Mouse (Mus musculus) MEL (cell line): ENCODE measurements around the gene Hs3st1. TPM values are rescaled to one million over a fixed set of nuclear protein-coding genes. Genes with fewer than 3 reads are reported as not detected.

Experiments
- DNase-seq: peaks from one replicate; pipeline ENCODE4 v3.0.0; 2011; ENCODE audit warnings: low read depth, low spot score
- H3K27ac ChIP-seq: 2 replicates; pipeline ENCODE4 v1.5.1; 2012; ENCODE audit warnings: low read depth, mild to moderate bottlenecking, control low read depth, low read length, moderate library complexity; ENCODE audit not compliant: control insufficient read depth
- H3K27me3 ChIP-seq, 2 experiments: fragments of 150-350 bp in 1 of 2; sonication (generic) in 1 of 2; 2 replicates each; pipeline ENCODE4 v1.6.1; 2012; ENCODE audit warnings: low read length in 2 of 2, mild to moderate bottlenecking in 2 of 2, improper control_type of control experiment in 1 of 2, moderate library complexity in 1 of 2; ENCODE audit not compliant: insufficient read depth in 2 of 2, control insufficient read depth in 1 of 2
- H3K36me3 ChIP-seq, 2 experiments: 2 replicates each; pipeline ENCODE4 v1.6.1; 2012 to 2014; ENCODE audit warnings: low read length in 2 of 2, improper control_type of control experiment in 1 of 2, inconsistent platforms in 1 of 2, mild to moderate bottlenecking in 1 of 2; ENCODE audit not compliant: insufficient read depth in 2 of 2, control insufficient read depth in 1 of 2
- H3K4me1 ChIP-seq, 2 experiments: fragments of 150-350 bp in 1 of 2; sonication (generic) in 1 of 2; 2 replicates each; pipeline ENCODE4 v1.6.1; 2012; ENCODE audit warnings: low read length in 2 of 2, improper control_type of control experiment in 1 of 2, mild to moderate bottlenecking in 1 of 2; ENCODE audit not compliant: insufficient read depth in 2 of 2, control insufficient read depth in 1 of 2
- H3K4me3 ChIP-seq, 2 experiments: fragments of 150-350 bp in 1 of 2; sonication (generic) in 1 of 2; 2 replicates each; pipeline ENCODE4 v1.5.1; 2012; ENCODE audit warnings: low read depth in 2 of 2, low read length in 2 of 2, mild to moderate bottlenecking in 2 of 2, moderate library complexity in 2 of 2, control low read depth in 1 of 2, improper control_type of control experiment in 1 of 2; ENCODE audit not compliant: control insufficient read depth in 1 of 2, insufficient read depth in 1 of 2
- H3K79me2 ChIP-seq: 2 replicates; pipeline ENCODE4 v1.6.1; 2012; ENCODE audit warnings: mild to moderate bottlenecking, low read length, moderate library complexity; ENCODE audit not compliant: control insufficient read depth, poor library complexity, insufficient read depth
- H3K9ac ChIP-seq: 2 replicates; pipeline ENCODE4 v1.6.1; 2012; ENCODE audit warnings: low read depth, mild to moderate bottlenecking, control low read depth, low read length, moderate library complexity; ENCODE audit not compliant: control insufficient read depth, poor library complexity, severe bottlenecking
- H3K9me3 ChIP-seq: fragments of 150-350 bp; sonication (generic); replicated peaks from 2 replicates; pipeline ENCODE4 v1.6.1; 2012; ENCODE audit warnings: mild to moderate bottlenecking, low read length, improper control_type of control experiment, moderate library complexity; ENCODE audit not compliant: insufficient read depth
- BHLHE40 ChIP-seq: IDR thresholded peaks from 2 replicates; pipeline ENCODE4 v1.6.1; 2012; ENCODE audit warnings: low read depth, mild to moderate bottlenecking, inconsistent platforms, low read length, improper control_type of control experiment, borderline replicate concordance
- CHD1 ChIP-seq: IDR thresholded peaks from 2 replicates; pipeline ENCODE4 v1.6.1; 2012; ENCODE audit warnings: low read depth, mild to moderate bottlenecking, inconsistent platforms, low read length, improper control_type of control experiment
- CTCF ChIP-seq, 3 experiments: IDR thresholded peaks in 2 of 3; conservative IDR thresholded peaks in 1 of 3; 2 replicates each; pipeline ENCODE4 v1.5.1; 2011 to 2012; ENCODE audit warnings: low read length in 3 of 3, low read depth in 2 of 3, mild to moderate bottlenecking in 2 of 3, improper control_type of control experiment in 1 of 3, inconsistent platforms in 1 of 3, mixed read lengths in 1 of 3, moderate library complexity in 1 of 3; ENCODE audit not compliant: control insufficient read depth in 1 of 3, insufficient read depth in 1 of 3, poor library complexity in 1 of 3, severe bottlenecking in 1 of 3
- EP300 ChIP-seq, 2 experiments: IDR thresholded peaks; 2 replicates each; pipeline ENCODE4 v1.6.1; 2011; ENCODE audit warnings: improper control_type of control experiment in 2 of 2, low read length in 2 of 2, low read depth in 1 of 2, mild to moderate bottlenecking in 1 of 2
- HCFC1 ChIP-seq: IDR thresholded peaks from 2 replicates; pipeline ENCODE4 v1.6.1; 2012; ENCODE audit warnings: low read depth, mild to moderate bottlenecking, inconsistent platforms, low read length, improper control_type of control experiment, moderate library complexity
- KAT2A ChIP-seq: conservative IDR thresholded peaks from 2 replicates; pipeline ENCODE4 v1.6.1; 2012; ENCODE audit warnings: low read depth, low read length, improper control_type of control experiment, inconsistent platforms
- MAZ ChIP-seq: IDR thresholded peaks from 2 replicates; pipeline ENCODE4 v1.6.1; 2012; ENCODE audit warnings: low read depth, mild to moderate bottlenecking, inconsistent platforms, low read length, improper control_type of control experiment
- MXI1 ChIP-seq: IDR thresholded peaks from 2 replicates; pipeline ENCODE4 v1.6.1; 2011; ENCODE audit warnings: mild to moderate bottlenecking, low read depth, low read length, improper control_type of control experiment
- MYC ChIP-seq: IDR thresholded peaks from 2 replicates; pipeline ENCODE4 v1.6.1; 2011; ENCODE audit warnings: low read depth, mild to moderate bottlenecking, low read length, improper control_type of control experiment, moderate library complexity
- TAL1 ChIP-seq: IDR thresholded peaks from 2 replicates; pipeline ENCODE4 v1.6.1; 2012; ENCODE audit warnings: mild to moderate bottlenecking, inconsistent platforms, low read length, moderate library complexity, mixed read lengths
- UBTF ChIP-seq: IDR thresholded peaks from 2 replicates; pipeline ENCODE4 v1.6.1; 2012; ENCODE audit warnings: low read depth, mild to moderate bottlenecking, inconsistent platforms, low read length, improper control_type of control experiment, moderate library complexity, borderline replicate concordance; ENCODE audit not compliant: insufficient read depth
- USF2 ChIP-seq, 2 experiments: IDR thresholded peaks; 2 replicates each; pipeline ENCODE4 v1.6.1; 2011 to 2012; ENCODE audit warnings: improper control_type of control experiment in 2 of 2, low read length in 2 of 2, borderline replicate concordance in 1 of 2, inconsistent platforms in 1 of 2, low read depth in 1 of 2, mild to moderate bottlenecking in 1 of 2; ENCODE audit not compliant: insufficient read depth in 1 of 2
- ZKSCAN1 ChIP-seq: IDR thresholded peaks from 2 replicates; pipeline ENCODE4 v1.6.1; 2012; ENCODE audit warnings: low read depth, mild to moderate bottlenecking, inconsistent platforms, low read length, improper control_type of control experiment, moderate library complexity
- ZMIZ1 ChIP-seq: IDR thresholded peaks from 2 replicates; pipeline ENCODE4 v1.6.1; 2012; ENCODE audit warnings: low read depth, mild to moderate bottlenecking, inconsistent platforms, low read length, improper control_type of control experiment, moderate library complexity
- ZNF384 ChIP-seq: IDR thresholded peaks from 2 replicates; pipeline ENCODE4 v1.6.1; 2012; ENCODE audit warnings: low read depth, mild to moderate bottlenecking, inconsistent platforms, low read length, improper control_type of control experiment
- polyA plus RNA-seq, 2 experiments: library from polyadenylated mRNA; stranded (reverse) in 1 of 2; unstranded in 1 of 2; fragments of >175 nt in 1 of 2; fragments of >200 nt in 1 of 2; gene quantifications; 2 replicates each; pipeline versions ENCODE4 v1.2.1 to v1.2.4; 2012; ENCODE audit warnings: low replicate concordance in 2 of 2, low read depth in 1 of 2; ENCODE audit not compliant: insufficient read length in 2 of 2, insufficient read depth in 1 of 2, missing spikeins in 1 of 2
- total RNA-seq: library from RNA; depleted of rRNA; stranded (reverse); fragments of 300-350 nt; gene quantifications from 2 replicates; pipeline ENCODE4 v1.2.3, GENCODE M21; 2012

Gene Hs3st1
- total and polyA plus RNA-seq, 3 experiments = not detected

- H3K4me3 ChIP-seq = no peak overlapping the region
- H3K36me3 ChIP-seq = no peaks in the 10 kb centered on the region
- no peaks in the 10 kb centered on the region for H3K79me2 ChIP-seq
- no peak for DNase-seq
- no peaks in the 10 kb centered on the region for H3K9me3 ChIP-seq
- no peak overlapping the region for H3K27ac ChIP-seq
- no peaks in the 10 kb centered on the region for H3K4me1 ChIP-seq
- no peaks in the 10 kb centered on the region for H3K27me3 ChIP-seq
- no peak overlapping the region for H3K9ac ChIP-seq
- TF ChIP-seq ZMIZ1 = no peak
- no peak for TF ChIP-seq MXI1
- no peak for TF ChIP-seq HCFC1
- no peak for TF ChIP-seq USF2 (IDR thresholded peaks at IDR 0.05; ENCODE audit: borderline replicate concordance in 1 of 2, insufficient read depth in 1 of 2, low read depth in 1 of 2, low read length in 2 of 2)
- TF ChIP-seq KAT2A = no peak
- no peak for TF ChIP-seq TAL1
- no peak for TF ChIP-seq ZNF384
- TF ChIP-seq, all 39 proteins: peak for 0
Observed at GRCm38 (mm10) chr5:39623304-39624217, 131.7 kb downstream of the Hs3st1 start.

GRCm38 (mm10) chr5:39620206-39620866 lies 134.9 kb downstream of the Hs3st1 start:
- DNase-seq = no peak
- H3K27me3 ChIP-seq = no peaks in the 10 kb centered on the region
- no peak for TF ChIP-seq EP300 (IDR thresholded peaks at IDR 0.05; ENCODE audit: low read depth in 1 of 2, low read length in 2 of 2)
- TF ChIP-seq CHD1 = no peak
- no peak for TF ChIP-seq HCFC1
- no peak for TF ChIP-seq MYC
- no peak for TF ChIP-seq MXI1
- no peak for TF ChIP-seq BHLHE40
- TF ChIP-seq MAZ = no peak
- TF ChIP-seq ZKSCAN1 = no peak
- no peak for TF ChIP-seq UBTF
- no peak for TF ChIP-seq CTCF (IDR thresholded peaks at IDR 0.05 in 2 of 3, conservative IDR thresholded peaks at IDR 0.05 in 1 of 3; ENCODE audit: control insufficient read depth in 1 of 3, insufficient read depth in 1 of 3, low read depth in 2 of 3, low read length in 3 of 3, poor library complexity in 1 of 3, severe bottlenecking in 1 of 3)
- H3K79me2 ChIP-seq = no peaks in the 10 kb centered on the region
- H3K9me3 ChIP-seq = no peaks in the 10 kb centered on the region
- no peak overlapping the region for H3K9ac ChIP-seq
- H3K27ac ChIP-seq = no peak overlapping the region
- H3K4me3 ChIP-seq = no peak overlapping the region
- H3K4me1 ChIP-seq = no peaks in the 10 kb centered on the region
- H3K36me3 ChIP-seq = no peaks in the 10 kb centered on the region
